Mouse (Mus musculus): Measurements from ENCODE around the gene Gm3248. TPM values are rescaled to one million over a fixed set of nuclear protein-coding genes. Genes with fewer than 3 reads are reported as not detected.

Gm3248 gene
- polyA plus RNA-seq, 1 experiment from 2014 or later: 0.64 TPM

Other genes starting within 250 kb of the Gm3248 start
- gene Gm3373, start 220.2 kb downstream of the Gm3248 start, polyA plus RNA-seq (2014; fragmentation: Nextera tagmentation; extraction: Ambion mirVana): not detected in 2 replicates
- 0.89 and 1.4 TPM in 2 replicates for gene Gm3383, start 153.8 kb downstream of the Gm3248 start, polyA plus RNA-seq (2014; fragmentation: Nextera tagmentation; extraction: Ambion mirVana)
- gene Gm3424, start 131.4 kb downstream of the Gm3248 start, polyA plus RNA-seq (2014; fragmentation: Nextera tagmentation; extraction: Ambion mirVana): not detected in 2 replicates
- gene Gm8237, start 81.4 kb downstream of the Gm3248 start, polyA plus RNA-seq (2014; fragmentation: Nextera tagmentation; extraction: Ambion mirVana): not detected in 2 replicates
- gene Gm3453, start 17.4 kb upstream of the Gm3248 start, polyA plus RNA-seq (2014; fragmentation: Nextera tagmentation; extraction: Ambion mirVana): not detected in 2 replicates
- not detected in 2 replicates for gene Gm6337, start 96.5 kb upstream of the Gm3248 start, polyA plus RNA-seq (2014; fragmentation: Nextera tagmentation; extraction: Ambion mirVana)
- gene Gm8206, start 132.2 kb upstream of the Gm3248 start, polyA plus RNA-seq (2014; fragmentation: Nextera tagmentation; extraction: Ambion mirVana): 0.99 and 1.3 TPM in 2 replicates
- 2.7 and 3.3 TPM in 2 replicates for gene Gm3468, start 146.9 kb upstream of the Gm3248 start, polyA plus RNA-seq (2014; fragmentation: Nextera tagmentation; extraction: Ambion mirVana)
- gene Gm3476, start 164.1 kb upstream of the Gm3248 start, polyA plus RNA-seq (2014; fragmentation: Nextera tagmentation; extraction: Ambion mirVana): not detected in 2 replicates

All from intestine, embryonic 14.5 days (tissue).